Mouse (Mus musculus): ENCODE results near the gene Habp2. TPM values are rescaled to one million over a fixed set of nuclear protein-coding genes. Genes with fewer than 3 reads are reported as not detected.

The Habp2 gene
- polyA plus RNA-seq (2014; fragmentation: Nextera tagmentation; extraction: Ambion mirVana), result 0.14 TPM in 1 of 2 replicates, not detected in the other

DNA sequence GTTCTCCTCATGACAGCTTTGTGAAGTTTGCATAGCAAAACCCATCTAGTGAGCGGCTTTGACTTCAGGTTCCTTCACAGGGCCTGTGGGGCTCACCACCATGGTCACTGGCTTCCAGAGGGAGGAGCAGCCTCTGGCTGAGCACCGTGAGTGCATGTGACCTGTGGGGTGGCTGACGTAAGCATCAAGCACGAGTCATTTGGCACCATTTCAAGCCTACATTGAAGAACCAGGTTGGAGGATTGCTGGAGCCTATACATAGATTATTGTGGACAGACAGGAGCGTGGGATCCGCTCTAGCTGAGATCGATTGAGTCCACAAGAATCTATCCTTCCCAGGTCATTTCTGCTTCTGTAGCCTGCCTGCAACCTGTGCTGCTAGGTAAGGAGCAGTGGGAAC lies at the start of gene Habp2:
Gene Habp2, plus strand, starts transcription at position 272 of the 400 bp plus-strand sequence.
- Histone ChIP-seq H3K4me3 (ENCODE audit: low read depth, low read length) (no peak within 1 kb of the TSS), H3K9me3 (ENCODE audit: control insufficient read depth, low read length) (no peaks in the 10 kb centered on the region), H3K27ac (ENCODE audit: low read depth, low read length) (no peak within 1 kb of the TSS), H3K4me1 (ENCODE audit: control insufficient read depth, insufficient read depth, low read length) (no peaks in the 10 kb centered on the region), H3K9ac (ENCODE audit: low read length) (no peak within 1 kb of the TSS), H3K4me2 (ENCODE audit: low read depth) (no peak within 1 kb of the TSS), H3K27me3 (ENCODE audit: control insufficient read depth, insufficient read depth, low read length) (no peaks in the 10 kb centered on the region), H3K36me3 (ENCODE audit: control insufficient read depth, insufficient read depth, low read length) (no peaks in the 10 kb centered on the region)
- DNase-seq (ENCODE audit: low spot score), result no peak
- no peak for ATAC-seq (ENCODE audit: insufficient read depth, low FRiP score, low TSS enrichment)
- WGBS, result 89% methylated on average over 7 of the region's 7 CpGs

DNA sequence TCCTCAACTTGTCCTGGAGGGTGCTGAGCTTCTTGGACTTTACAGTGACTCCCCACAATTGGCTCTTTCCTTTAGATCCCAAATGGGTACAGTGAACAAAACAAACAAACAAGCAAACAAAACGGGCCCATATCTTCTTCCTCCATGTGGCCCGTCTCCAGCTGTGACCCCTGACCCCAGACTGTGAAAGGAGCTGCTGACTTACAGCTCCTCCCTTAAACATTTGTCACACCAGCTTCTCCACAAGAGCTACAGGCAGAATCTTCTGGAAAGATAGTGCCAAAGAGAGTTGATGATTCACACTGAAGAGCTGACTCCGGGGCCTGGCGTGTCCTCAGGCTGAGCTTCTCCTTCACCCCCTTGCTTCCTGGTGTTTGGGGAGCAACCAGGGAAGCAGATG lies 48.4 kb upstream of the Habp2 start:
- Histone ChIP-seq H3K4me1 (ENCODE audit: control insufficient read depth, insufficient read depth, low read length) (no peaks in the 10 kb centered on the region), H3K4me2 (ENCODE audit: low read depth) (no peak overlapping the region), H3K4me3 (ENCODE audit: low read depth, low read length) (no peak overlapping the region), H3K27me3 (ENCODE audit: control insufficient read depth, insufficient read depth, low read length) (no peaks in the 10 kb centered on the region), H3K36me3 (ENCODE audit: control insufficient read depth, insufficient read depth, low read length) (no peaks in the 10 kb centered on the region), H3K9me3 (ENCODE audit: control insufficient read depth, low read length) (no peaks in the 10 kb centered on the region), H3K9ac (ENCODE audit: low read length) (no peak overlapping the region), H3K27ac (ENCODE audit: low read depth, low read length) (no peak overlapping the region)
- DNase-seq (ENCODE audit: low spot score) (no peak), ATAC-seq (ENCODE audit: insufficient read depth, low FRiP score, low TSS enrichment) (no peak)
- WGBS, result 73% methylated on average over 4 of the region's 4 CpGs

DNA sequence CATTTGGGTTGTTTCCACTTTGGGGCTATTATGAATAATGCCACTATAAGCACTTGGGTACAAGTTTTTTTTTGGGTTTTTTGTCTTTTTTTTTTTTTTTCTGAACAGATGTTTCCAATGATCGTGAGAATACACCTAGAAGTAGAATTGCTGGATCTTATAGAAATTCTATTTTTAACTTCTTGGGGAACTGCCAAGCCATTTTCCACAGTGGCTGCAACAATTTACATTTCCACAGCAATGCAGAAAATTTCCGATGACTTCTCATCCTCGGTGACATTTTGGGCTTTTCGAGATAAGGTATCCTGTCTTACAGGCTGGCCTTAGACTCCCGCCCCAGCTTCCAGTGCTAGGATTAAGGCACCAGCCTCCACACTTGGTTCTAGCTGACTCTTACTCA lies 41.7 kb upstream of the Habp2 start:
- Histone ChIP-seq H3K36me3 (ENCODE audit: control insufficient read depth, insufficient read depth, low read length) (no peaks in the 10 kb centered on the region), H3K4me3 (ENCODE audit: low read depth, low read length) (no peak overlapping the region), H3K27me3 (ENCODE audit: control insufficient read depth, insufficient read depth, low read length) (no peaks in the 10 kb centered on the region), H3K9me3 (ENCODE audit: control insufficient read depth, low read length) (no peaks in the 10 kb centered on the region), H3K4me1 (ENCODE audit: control insufficient read depth, insufficient read depth, low read length) (no peaks in the 10 kb centered on the region), H3K27ac (ENCODE audit: low read depth, low read length) (no peak overlapping the region), H3K9ac (ENCODE audit: low read length) (no peak overlapping the region), H3K4me2 (ENCODE audit: low read depth) (no peak overlapping the region)
- ATAC-seq (ENCODE audit: insufficient read depth, low FRiP score, low TSS enrichment), result no peak
- DNase-seq (ENCODE audit: low spot score), result no peak
- WGBS, result 92% methylated on average over 5 of the region's 5 CpGs

DNA sequence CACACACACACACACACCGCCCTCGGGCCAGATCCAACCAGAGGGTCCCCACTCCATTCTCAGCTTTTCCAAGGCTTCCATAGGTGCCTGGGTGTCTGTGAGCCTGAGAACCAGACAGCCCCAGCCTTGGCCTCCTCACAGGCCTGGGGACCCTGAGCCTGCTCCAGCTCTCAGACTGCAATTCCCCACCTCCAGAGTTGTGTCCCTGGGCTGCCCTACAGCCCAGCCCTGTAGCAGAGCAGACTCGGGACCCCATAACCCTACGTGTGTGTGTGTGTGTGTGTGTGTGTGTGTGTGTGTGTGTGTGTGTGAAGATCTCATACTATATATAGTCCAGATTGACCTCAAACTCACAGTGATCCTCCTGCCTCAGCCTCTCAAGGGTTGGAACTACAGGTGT lies 34.1 kb upstream of the Habp2 start:
- H3K27me3 ChIP-seq (ENCODE audit: control insufficient read depth, insufficient read depth, low read length), result no peaks in the 10 kb centered on the region
- no peaks in the 10 kb centered on the region for H3K36me3 ChIP-seq (ENCODE audit: control insufficient read depth, insufficient read depth, low read length)
- ATAC-seq (ENCODE audit: insufficient read depth, low FRiP score, low TSS enrichment), result no peak
- no peak for DNase-seq (ENCODE audit: low spot score)
- H3K9me3 ChIP-seq (ENCODE audit: control insufficient read depth, low read length), result no peaks in the 10 kb centered on the region
- H3K4me2 ChIP-seq (ENCODE audit: low read depth), result no peak overlapping the region
- no peak overlapping the region for H3K27ac ChIP-seq (ENCODE audit: low read depth, low read length)
- no peak overlapping the region for H3K9ac ChIP-seq (ENCODE audit: low read length)
- H3K4me1 ChIP-seq (ENCODE audit: control insufficient read depth, insufficient read depth, low read length), result no peaks in the 10 kb centered on the region
- no peak overlapping the region for H3K4me3 ChIP-seq (ENCODE audit: low read depth, low read length)
- WGBS, result 88% methylated on average over 4 of the region's 4 CpGs

DNA sequence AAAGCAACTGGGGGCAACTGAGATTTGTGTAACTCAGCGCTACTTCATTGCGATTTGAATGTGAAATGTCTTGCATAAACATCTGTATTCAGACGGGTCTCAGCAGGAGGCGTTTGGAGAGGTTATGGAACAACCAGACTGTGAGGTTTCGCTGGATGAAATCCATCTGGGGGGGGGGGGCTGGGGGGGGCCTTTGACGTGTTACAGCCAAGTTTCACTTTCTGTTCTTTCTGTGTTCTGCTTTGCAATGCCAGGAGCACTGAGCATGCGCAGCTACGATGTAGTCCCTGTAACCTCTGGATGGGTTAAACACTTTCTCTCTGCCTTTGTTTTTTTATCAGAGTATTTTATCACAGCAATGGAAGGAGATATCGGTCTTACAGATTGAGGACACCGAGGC lies 33.7 kb upstream of the Habp2 start:
- DNase-seq (ENCODE audit: low spot score) (no peak), ATAC-seq (ENCODE audit: insufficient read depth, low FRiP score, low TSS enrichment) (no peak)
- Histone ChIP-seq H3K27me3 (ENCODE audit: control insufficient read depth, insufficient read depth, low read length) (no peaks in the 10 kb centered on the region), H3K27ac (ENCODE audit: low read depth, low read length) (no peak overlapping the region), H3K4me3 (ENCODE audit: low read depth, low read length) (no peak overlapping the region), H3K4me2 (ENCODE audit: low read depth) (no peak overlapping the region), H3K4me1 (ENCODE audit: control insufficient read depth, insufficient read depth, low read length) (no peaks in the 10 kb centered on the region), H3K9me3 (ENCODE audit: control insufficient read depth, low read length) (no peaks in the 10 kb centered on the region), H3K36me3 (ENCODE audit: control insufficient read depth, insufficient read depth, low read length) (no peaks in the 10 kb centered on the region), H3K9ac (ENCODE audit: low read length) (no peak overlapping the region)
- WGBS, result 76% methylated on average over 10 of the region's 10 CpGs

DNA sequence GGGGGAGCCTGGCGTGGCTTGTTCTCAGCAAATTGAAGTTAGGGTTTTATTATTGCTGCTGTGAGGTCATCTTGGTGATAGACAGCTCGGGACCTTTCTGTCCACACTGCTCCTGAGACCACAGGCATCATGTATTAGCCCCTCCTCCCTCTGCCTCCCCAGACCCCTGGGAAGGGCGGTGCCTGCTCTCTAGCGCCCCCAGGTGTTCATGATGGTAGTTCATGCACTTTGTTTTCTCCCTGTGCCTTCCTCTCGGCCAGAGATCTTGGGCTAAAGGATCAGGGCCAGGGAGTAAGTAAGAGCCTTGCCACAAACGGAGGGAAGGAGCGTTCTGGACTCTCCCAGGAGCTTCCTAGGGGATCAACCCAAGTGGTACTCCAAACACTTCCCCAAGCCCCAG lies 32.2 kb upstream of the Habp2 start:
- Histone ChIP-seq H3K27ac (ENCODE audit: low read depth, low read length) (no peak overlapping the region), H3K4me1 (ENCODE audit: control insufficient read depth, insufficient read depth, low read length) (no peaks in the 10 kb centered on the region), H3K4me2 (ENCODE audit: low read depth) (no peak overlapping the region), H3K4me3 (ENCODE audit: low read depth, low read length) (no peak overlapping the region), H3K36me3 (ENCODE audit: control insufficient read depth, insufficient read depth, low read length) (no peaks in the 10 kb centered on the region), H3K9me3 (ENCODE audit: control insufficient read depth, low read length) (no peaks in the 10 kb centered on the region), H3K9ac (ENCODE audit: low read length) (no peak overlapping the region), H3K27me3 (ENCODE audit: control insufficient read depth, insufficient read depth, low read length) (no peaks in the 10 kb centered on the region)
- ATAC-seq (ENCODE audit: insufficient read depth, low FRiP score, low TSS enrichment) (no peak), DNase-seq (ENCODE audit: low spot score) (peak; percentile 55)
- 59% methylated on average over 7 of the region's 7 CpGs for WGBS

DNA sequence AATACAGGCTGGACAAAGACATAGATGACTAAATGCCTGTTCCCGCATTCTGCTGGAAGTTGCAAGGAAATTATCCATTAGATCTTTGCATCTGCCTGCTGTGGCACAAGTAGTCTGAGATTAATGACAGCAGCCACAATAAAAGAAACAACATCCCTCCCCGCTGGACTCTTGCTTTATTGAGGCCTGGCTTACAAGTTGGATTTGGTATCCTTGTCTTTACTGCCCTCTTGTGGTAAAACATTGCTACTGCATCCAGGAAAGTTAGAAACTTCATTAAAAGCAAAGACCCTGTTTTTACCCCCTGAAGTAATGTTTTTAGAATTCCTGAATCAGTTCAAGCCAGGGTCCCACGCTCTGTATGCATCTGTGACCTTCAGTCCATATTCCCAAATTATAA lies 31.4 kb upstream of the Habp2 start:
- Histone ChIP-seq H3K36me3 (ENCODE audit: control insufficient read depth, insufficient read depth, low read length) (no peaks in the 10 kb centered on the region), H3K27ac (ENCODE audit: low read depth, low read length) (no peak overlapping the region), H3K9ac (ENCODE audit: low read length) (no peak overlapping the region), H3K4me3 (ENCODE audit: low read depth, low read length) (no peak overlapping the region), H3K9me3 (ENCODE audit: control insufficient read depth, low read length) (no peaks in the 10 kb centered on the region), H3K4me1 (ENCODE audit: control insufficient read depth, insufficient read depth, low read length) (no peaks in the 10 kb centered on the region), H3K27me3 (ENCODE audit: control insufficient read depth, insufficient read depth, low read length) (no peaks in the 10 kb centered on the region), H3K4me2 (ENCODE audit: low read depth) (no peak overlapping the region)
- WGBS, result 16% methylated on average over 3 of the region's 3 CpGs
- DNase-seq (ENCODE audit: low spot score) (peak; percentile 65), ATAC-seq (ENCODE audit: insufficient read depth, low FRiP score, low TSS enrichment) (no peak)

DNA sequence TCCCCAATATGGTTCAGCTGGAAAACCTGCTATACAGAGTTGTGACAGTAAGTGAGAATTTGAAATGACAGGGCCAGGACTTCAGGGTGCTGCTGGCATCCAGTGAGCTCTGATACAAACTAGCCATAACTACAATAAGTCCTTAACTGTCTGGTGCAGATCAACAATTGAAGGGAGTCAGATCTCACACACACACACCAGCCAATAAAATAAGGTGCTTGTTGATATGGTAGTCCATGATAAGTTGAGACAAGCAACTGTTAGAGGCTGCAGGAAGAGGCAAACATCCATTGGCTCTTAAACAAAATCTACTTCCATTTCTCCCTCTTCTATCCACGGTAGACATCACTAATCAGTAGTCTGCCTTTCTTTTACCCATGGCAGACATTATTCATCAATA lies 30.7 kb upstream of the Habp2 start:
- WGBS, result 46% methylated on average over 1 of the region's 1 CpGs
- ATAC-seq (ENCODE audit: insufficient read depth, low FRiP score, low TSS enrichment) (no peak), DNase-seq (ENCODE audit: low spot score) (no peak)
- Histone ChIP-seq H3K27ac (ENCODE audit: low read depth, low read length) (no peak overlapping the region), H3K4me2 (ENCODE audit: low read depth) (no peak overlapping the region), H3K9ac (ENCODE audit: low read length) (no peak overlapping the region), H3K27me3 (ENCODE audit: control insufficient read depth, insufficient read depth, low read length) (no peaks in the 10 kb centered on the region), H3K4me3 (ENCODE audit: low read depth, low read length) (no peak overlapping the region), H3K9me3 (ENCODE audit: control insufficient read depth, low read length) (no peaks in the 10 kb centered on the region), H3K36me3 (ENCODE audit: control insufficient read depth, insufficient read depth, low read length) (no peaks in the 10 kb centered on the region), H3K4me1 (ENCODE audit: control insufficient read depth, insufficient read depth, low read length) (no peaks in the 10 kb centered on the region)

DNA sequence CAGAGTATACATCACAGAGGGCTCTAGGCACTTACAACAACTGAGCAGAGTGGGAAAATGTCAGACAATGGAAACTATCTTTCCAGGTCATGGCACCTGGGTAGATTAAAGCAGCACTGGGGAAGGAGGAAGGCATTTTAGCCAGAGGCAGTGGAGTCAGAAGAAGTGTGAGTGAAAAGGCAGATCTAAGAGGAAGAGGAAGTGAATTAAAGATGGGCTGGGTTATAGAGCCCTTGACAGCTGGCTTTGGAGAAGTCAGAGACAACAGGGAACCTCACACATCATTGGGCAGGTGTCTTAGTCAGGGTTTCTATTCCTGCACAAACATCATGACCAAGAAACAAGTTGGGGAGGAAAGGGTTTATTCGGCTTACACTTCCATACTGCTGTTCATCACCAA lies 30.2 kb upstream of the Habp2 start:
- ATAC-seq (ENCODE audit: insufficient read depth, low FRiP score, low TSS enrichment) (no peak), DNase-seq (ENCODE audit: low spot score) (no peak)
- no peak overlapping the region for H3K9ac ChIP-seq (ENCODE audit: low read length)
- no CpG with 5 or more reads among the region's 1 CpGs for WGBS
- H3K27ac ChIP-seq (ENCODE audit: low read depth, low read length), result no peak overlapping the region
- no peaks in the 10 kb centered on the region for H3K4me1 ChIP-seq (ENCODE audit: control insufficient read depth, insufficient read depth, low read length)
- no peak overlapping the region for H3K4me3 ChIP-seq (ENCODE audit: low read depth, low read length)
- H3K36me3 ChIP-seq (ENCODE audit: control insufficient read depth, insufficient read depth, low read length), result no peaks in the 10 kb centered on the region
- H3K9me3 ChIP-seq (ENCODE audit: control insufficient read depth, low read length), result no peaks in the 10 kb centered on the region
- no peaks in the 10 kb centered on the region for H3K27me3 ChIP-seq (ENCODE audit: control insufficient read depth, insufficient read depth, low read length)
- H3K4me2 ChIP-seq (ENCODE audit: low read depth), result no peak overlapping the region
